In genomic region chr1:85856266-85856665, GRCm38 (mm10) we compare ENCODE assay signal across 30 mouse cellular contexts.
"Had no signal": no experiment of that assay in that cellular context is flagged by ENCODE, and none has a peak within 500 bp of the region (broad histone marks: within the 10 kb centered on the region; RNA-seq: fewer than 3 reads in every experiment).

No protein-coding gene starts in this region.

- H3K9me3 ChIP-seq: heart, embryonic 15.5 days; hindbrain, embryonic 12.5 days; hindbrain, embryonic 13.5 days; hindbrain, embryonic 15.5 days; intestine, embryonic 15.5 days had no signal

- H3K36me3 ChIP-seq: intestine, embryonic 15.5 days had no signal

- H3K27ac ChIP-seq: heart, embryonic 13.5 days; heart, embryonic 15.5 days; hindbrain, embryonic 10.5 days; hindbrain, embryonic 12.5 days; hindbrain, embryonic 13.5 days; hindbrain, embryonic 14.5 days; hindbrain, embryonic 15.5 days; hindbrain, postnatal 0 days; intestine, embryonic 15.5 days; kidney, embryonic 15.5 days; kidney, postnatal 0 days; layer of hippocampus, adult 2 months; left cerebral cortex, adult 2 months had no signal

- H3K27me3 ChIP-seq: heart, embryonic 12.5 days; heart, embryonic 13.5 days; heart, embryonic 15.5 days; hindbrain, embryonic 12.5 days; hindbrain, embryonic 13.5 days; hindbrain, embryonic 15.5 days; intestine, embryonic 15.5 days; kidney, embryonic 15.5 days had no signal

- DNase-seq: heart, postnatal 10 days; heart, postnatal 14 days; heart, postnatal 36 days; heart, postnatal 4 days; kidney, adult 11 months; kidney, adult 18-20 months; kidney, adult 2 months; kidney, adult 8-10 months; kidney, adult 9 months; kidney, postnatal 10 days; kidney, postnatal 14 days; kidney, postnatal 25 days; kidney, postnatal 36 days; kidney, postnatal 4 days; layer of hippocampus, adult 9-11 months; layer of hippocampus, postnatal 36 days had no signal

- H3K4me3 ChIP-seq: heart, embryonic 12.5 days; heart, embryonic 13.5 days; heart, embryonic 15.5 days; hindbrain, embryonic 10.5 days; hindbrain, embryonic 12.5 days; hindbrain, embryonic 13.5 days; hindbrain, embryonic 15.5 days; intestine, embryonic 15.5 days; kidney, embryonic 15.5 days; layer of hippocampus, adult 2 months; left cerebral cortex, adult 2 months had no signal

- H3K9ac ChIP-seq: heart, embryonic 12.5 days; heart, embryonic 13.5 days; heart, embryonic 15.5 days; hindbrain, embryonic 12.5 days; hindbrain, embryonic 13.5 days; hindbrain, embryonic 14.5 days; hindbrain, embryonic 15.5 days; intestine, embryonic 15.5 days; kidney, embryonic 15.5 days had no signal

- H3K4me1 ChIP-seq: hindbrain, embryonic 10.5 days; hindbrain, embryonic 12.5 days; hindbrain, embryonic 13.5 days; hindbrain, embryonic 15.5 days; intestine, embryonic 15.5 days had no signal
